Mouse (Mus musculus): ENCODE measurements around the gene Mbl1.

GRCm38 (mm10) chr14:41162663-41163062 lies 11.4 kb downstream of the Mbl1 start:
- peak; percentile 81 for TF ChIP-seq CTCF (IDR thresholded peaks at IDR 0.05; ENCODE audit: low read depth)
- no peak for TF ChIP-seq EP300 (IDR thresholded peaks at IDR 0.05; ENCODE audit: low read depth)
